Mouse (Mus musculus) left cerebral cortex, postnatal 14 days (tissue): ENCODE data around the gene Macf1. TPM values are rescaled to one million over a fixed set of nuclear protein-coding genes. Genes with fewer than 3 reads are reported as not detected.
A peak's percentile ranks its signal among the peaks of the same experiment; 100 is the strongest.

Source experiments
- DNase-seq, 2 experiments: peaks; one replicate each; pipeline ENCODE4 v3.0.0; 2021 to 2022; ENCODE audit warnings: low spot score in 2 of 2, mixed read lengths in 1 of 2
- intact Hi-C: fragments of 180-260 bp; cut with DNase I; formaldehyde crosslinking; loops from one replicate; pipeline ENCODE4 v1.15.1; 2025
- total RNA-seq, 2 experiments: library from RNA; stranded (reverse); gene quantifications; 2 replicates each; pipeline ENCODE4 v1.2.3; 2021

Gene Macf1
- total RNA-seq, 2 experiments from 2014 or later, result 211 to 227 TPM

- no peak for DNase-seq
- intact Hi-C loops, result no loop called here
These were observed 256.1 kb downstream of the Macf1 start for GRCm38 (mm10) chr4:123427900-123428684.

- no peak for DNase-seq
- intact Hi-C loops, result no loop called here
These were observed 256.8 kb downstream of the Macf1 start for GRCm38 (mm10) chr4:123427271-123427899.

GRCm38 (mm10) chr4:123426429-123427080, 257.6 kb downstream of the Macf1 start:
- no peak for DNase-seq
- intact Hi-C loops, result no loop called here

- no peak for DNase-seq
- intact Hi-C loops, result no loop called here
These were observed 258.4 kb downstream of the Macf1 start for GRCm38 (mm10) chr4:123425672-123426272.

GRCm38 (mm10) chr4:123424050-123424449, 260.1 kb downstream of the Macf1 start:
- intact Hi-C loops, result no loop called here
- no peak for DNase-seq

GRCm38 (mm10) chr4:123422828-123423227, 261.3 kb downstream of the Macf1 start:
- intact Hi-C loops, result no loop called here
- no peak for DNase-seq

- DNase-seq, result no peak
- intact Hi-C loops, result no loop called here
These were observed 266.1 kb downstream of the Macf1 start for GRCm38 (mm10) chr4:123418032-123418431.

GRCm38 (mm10) chr4:123417478-123417877, 266.7 kb downstream of the Macf1 start:
- intact Hi-C loops, result no loop called here

GRCm38 (mm10) chr4:123416829-123417228, 267.3 kb downstream of the Macf1 start:
- intact Hi-C loops, result no loop called here
- DNase-seq, result no peak

More at GRCm38 (mm10) chr4:123417478-123417877, 266.7 kb downstream of the Macf1 start:
- no peak for DNase-seq

GRCm38 (mm10) chr4:123415566-123415965, 268.6 kb downstream of the Macf1 start:
- intact Hi-C loops, result no loop called here
- no peak for DNase-seq

- intact Hi-C loops, result no loop called here
- DNase-seq, result no peak
These were observed 270.3 kb downstream of the Macf1 start for GRCm38 (mm10) chr4:123413876-123414275.

GRCm38 (mm10) chr4:123412981-123413380, 271.2 kb downstream of the Macf1 start:
- DNase-seq, result no peak
- intact Hi-C loops, result no loop called here

- intact Hi-C loops, result no loop called here
- no peak for DNase-seq
These were observed 271.7 kb downstream of the Macf1 start for GRCm38 (mm10) chr4:123412528-123412878.

- DNase-seq, result peak; percentile 62 to 75
- intact Hi-C loops, result no loop called here
These were observed 272.2 kb downstream of the Macf1 start for GRCm38 (mm10) chr4:123411732-123412527.

- intact Hi-C loops, result no loop called here
- DNase-seq, result peak in 1 of 2 experiments; percentile 27
These were observed 273.0 kb downstream of the Macf1 start for GRCm38 (mm10) chr4:123411006-123411731.

GRCm38 (mm10) chr4:123409752-123410151, 274.4 kb downstream of the Macf1 start:
- intact Hi-C loops, result no loop called here
- no peak for DNase-seq

- DNase-seq, result no peak
These were observed 275.0 kb downstream of the Macf1 start for GRCm38 (mm10) chr4:123409034-123409692.

GRCm38 (mm10) chr4:123407792-123408191, 276.4 kb downstream of the Macf1 start:
- DNase-seq, result no peak
- intact Hi-C loops, result no loop called here

More at GRCm38 (mm10) chr4:123409034-123409692, 275.0 kb downstream of the Macf1 start:
- intact Hi-C loops, result no loop called here
